Mouse (Mus musculus) spleen, adult 12 weeks (tissue): ENCODE measurements around the gene 1700056E22Rik.

Experiments
- DNase-seq: peaks from one replicate; pipeline ENCODE4 v3.0.0; 2022; ENCODE audit warnings: low spot score

The 1700056E22Rik gene

GRCm38 (mm10) chr1:184034011-184034557 is at the start of gene 1700056E22Rik:
Gene 1700056E22Rik (minus strand): TSS chr1:184034301.
- peak; percentile 97 for DNase-seq

- no peak for DNase-seq
Measured at GRCm38 (mm10) chr1:184083166-184083565, 49.1 kb upstream of the 1700056E22Rik start.

- DNase-seq = no peak
Measured at GRCm38 (mm10) chr1:184082661-184083060, 48.6 kb upstream of the 1700056E22Rik start.

GRCm38 (mm10) chr1:184079304-184079703 is 45.2 kb upstream of the 1700056E22Rik start:
- no peak for DNase-seq

- no peak for DNase-seq
Measured at GRCm38 (mm10) chr1:184076756-184077155, 42.7 kb upstream of the 1700056E22Rik start.

- no peak for DNase-seq
Measured at GRCm38 (mm10) chr1:184076065-184076464, 42.0 kb upstream of the 1700056E22Rik start.

- no peak for DNase-seq
Measured at GRCm38 (mm10) chr1:184068971-184069370, 34.9 kb upstream of the 1700056E22Rik start.

- no peak for DNase-seq
Measured at GRCm38 (mm10) chr1:184067704-184068558, 33.8 kb upstream of the 1700056E22Rik start.

GRCm38 (mm10) chr1:184066460-184067287 is 32.6 kb upstream of the 1700056E22Rik start:
- no peak for DNase-seq

GRCm38 (mm10) chr1:184065589-184066361 is 31.7 kb upstream of the 1700056E22Rik start:
- no peak for DNase-seq

GRCm38 (mm10) chr1:184064306-184064705 is 30.2 kb upstream of the 1700056E22Rik start:
- DNase-seq = no peak

GRCm38 (mm10) chr1:184061901-184062300 is 27.8 kb upstream of the 1700056E22Rik start:
- no peak for DNase-seq

GRCm38 (mm10) chr1:184060828-184061734 is 27.0 kb upstream of the 1700056E22Rik start:
- no peak for DNase-seq

GRCm38 (mm10) chr1:184060381-184060780 is 26.3 kb upstream of the 1700056E22Rik start:
- DNase-seq = no peak

- DNase-seq = no peak
Measured at GRCm38 (mm10) chr1:184059814-184060213, 25.7 kb upstream of the 1700056E22Rik start.

- DNase-seq = no peak
Measured at GRCm38 (mm10) chr1:184058206-184058605, 24.1 kb upstream of the 1700056E22Rik start.

- no peak for DNase-seq
Measured at GRCm38 (mm10) chr1:184054176-184054575, 20.1 kb upstream of the 1700056E22Rik start.

- DNase-seq = no peak
Measured at GRCm38 (mm10) chr1:184053711-184054110, 19.6 kb upstream of the 1700056E22Rik start.

- no peak for DNase-seq
Measured at GRCm38 (mm10) chr1:184053141-184053540, 19.0 kb upstream of the 1700056E22Rik start.

- DNase-seq = no peak
Measured at GRCm38 (mm10) chr1:184052331-184052730, 18.2 kb upstream of the 1700056E22Rik start.

GRCm38 (mm10) chr1:184051824-184052223 is 17.7 kb upstream of the 1700056E22Rik start:
- DNase-seq = no peak
